Mouse (Mus musculus) skeletal muscle tissue, adult 2 months (tissue): Measurements from ENCODE around the gene Prr5l.

Experiments used
- DNase-seq: peaks from one replicate; pipeline ENCODE4 v3.0.0-alpha.2; 2012; ENCODE audit warnings: low read depth, low spot score

Gene Prr5l

GRCm38 (mm10) chr2:101822785-101823184 is 60.0 kb downstream of the Prr5l start:
- DNase-seq = no peak

GRCm38 (mm10) chr2:101820816-101821215 is 62.0 kb downstream of the Prr5l start:
- DNase-seq = no peak

- no peak for DNase-seq
These were observed 63.7 kb downstream of the Prr5l start for GRCm38 (mm10) chr2:101818986-101819764.

- no peak for DNase-seq
These were observed 66.0 kb downstream of the Prr5l start for GRCm38 (mm10) chr2:101816646-101817308.

- no peak for DNase-seq
These were observed 67.4 kb downstream of the Prr5l start for GRCm38 (mm10) chr2:101815250-101815934.

GRCm38 (mm10) chr2:101814272-101814625 is 68.6 kb downstream of the Prr5l start:
- DNase-seq = no peak

GRCm38 (mm10) chr2:101813581-101814271 is 69.1 kb downstream of the Prr5l start:
- no peak for DNase-seq

GRCm38 (mm10) chr2:101811925-101812324 is 70.9 kb downstream of the Prr5l start:
- no peak for DNase-seq

- no peak for DNase-seq
These were observed 72.1 kb downstream of the Prr5l start for GRCm38 (mm10) chr2:101810774-101811173.

- no peak for DNase-seq
These were observed 73.1 kb downstream of the Prr5l start for GRCm38 (mm10) chr2:101809640-101810305.

- no peak for DNase-seq
These were observed 75.1 kb downstream of the Prr5l start for GRCm38 (mm10) chr2:101807756-101808155.

- DNase-seq = no peak
These were observed 80.6 kb downstream of the Prr5l start for GRCm38 (mm10) chr2:101802240-101802639.

- DNase-seq = no peak
These were observed 85.0 kb downstream of the Prr5l start for GRCm38 (mm10) chr2:101797901-101798250.

GRCm38 (mm10) chr2:101797166-101797900 is 85.5 kb downstream of the Prr5l start:
- DNase-seq = no peak

- DNase-seq = peak; percentile 55
These were observed 86.3 kb downstream of the Prr5l start for GRCm38 (mm10) chr2:101796287-101797115.

GRCm38 (mm10) chr2:101792130-101792529 is 90.7 kb downstream of the Prr5l start:
- no peak for DNase-seq

- no peak for DNase-seq
These were observed 99.6 kb downstream of the Prr5l start for GRCm38 (mm10) chr2:101783255-101783654.

- DNase-seq = no peak
These were observed 101.5 kb downstream of the Prr5l start for GRCm38 (mm10) chr2:101781357-101781777.

- no peak for DNase-seq
These were observed 104.7 kb downstream of the Prr5l start for GRCm38 (mm10) chr2:101778080-101778479.

GRCm38 (mm10) chr2:101763503-101763902 is 119.3 kb downstream of the Prr5l start:
- DNase-seq = no peak
